Mouse (Mus musculus) stomach, postnatal 0 days (tissue): ENCODE measurements at regions not wholly inside any gene's neighbourhood (a gene's known extent, or its start where the extent isn't known, plus 50 kb on each side); places are given as distances from the start of the nearest gene placed in this dataset.
A peak's percentile ranks its signal among the peaks of the same experiment; 100 is the strongest.

Experiments used
- ATAC-seq: fragments of 200-750 bp; cut with Nextera tagmentation; 2 replicates; pipeline ENCODE4 v1.8.0; 2017; ENCODE audit not compliant: low FRiP score, low TSS enrichment
- DNase-seq: peaks from one replicate; pipeline ENCODE4 v3.0.0-alpha.2; 2016; ENCODE audit warnings: low spot score
- H3K27ac ChIP-seq: fragments of 300-500 bp; sonication (generic); replicated peaks from 2 replicates; pipeline ENCODE4 v1.5.1; 2014; ENCODE audit warnings: mild to moderate bottlenecking, control low read depth
- H3K27me3 ChIP-seq: fragments of 300-500 bp; sonication (generic); 2 replicates; pipeline ENCODE4 v1.6.1; 2014; ENCODE audit warnings: low read length; ENCODE audit not compliant: control insufficient read depth, insufficient read depth
- H3K36me3 ChIP-seq: fragments of 300-500 bp; sonication (generic); 2 replicates; pipeline ENCODE4 v1.6.1; 2014; ENCODE audit warnings: low read length, mixed read lengths; ENCODE audit not compliant: control insufficient read depth, insufficient read depth
- H3K4me1 ChIP-seq: fragments of 300-500 bp; sonication (generic); replicated peaks from 2 replicates; pipeline ENCODE4 v1.6.1; 2014; ENCODE audit warnings: antibody characterized with exemption; ENCODE audit not compliant: control insufficient read depth, insufficient read depth
- H3K4me2 ChIP-seq: fragments of 300-500 bp; sonication (generic); replicated peaks from 2 replicates; pipeline ENCODE4 v1.6.1; 2014; ENCODE audit warnings: low read depth, mild to moderate bottlenecking, control low read depth, moderate library complexity
- H3K4me3 ChIP-seq: fragments of 300-500 bp; sonication (generic); 2 replicates; pipeline ENCODE4 v1.5.1; 2014; ENCODE audit warnings: low read depth, low read length, control low read depth
- H3K9ac ChIP-seq: fragments of 300-500 bp; sonication (generic); 2 replicates; pipeline ENCODE4 v1.6.1; 2014; ENCODE audit warnings: mild to moderate bottlenecking, low read length, control low read depth, mixed read lengths
- H3K9me3 ChIP-seq: fragments of 300-500 bp; sonication (generic); 2 replicates; pipeline ENCODE4 v1.6.1; 2016; ENCODE audit warnings: low read length; ENCODE audit not compliant: control insufficient read depth
- CTCF ChIP-seq: IDR thresholded peaks from 2 replicates; pipeline ENCODE4 v1.5.1; 2016; ENCODE audit warnings: antibody characterized with exemption, low read depth, mild to moderate bottlenecking, moderate library complexity
- EP300 ChIP-seq: optimal IDR thresholded peaks from 2 replicates; pipeline ENCODE3; 2016; ENCODE audit warnings: antibody characterized with exemption
- WGBS: fragments of 180-500 bp; shearing (Covaris S2); extraction: QIAGEN DNeasy Blood & Tissue Kit; methylation state at CpG from one replicate; pipeline ENCODE4 v1.1.7; 2014; 5-methylcytosine and 5-hydroxymethylcytosine counted together

GRCm38 (mm10) chr9:41592101-41592500 lies 430.6 kb upstream of the Ubash3b start:
- DNase-seq: no peak
- H3K27ac ChIP-seq: no peak overlapping the region
- H3K4me1 ChIP-seq: no peaks in the 10 kb centered on the region; the same call in 1 of the 2 replicates
- TF ChIP-seq EP300: no peak
- no peak for TF ChIP-seq CTCF
- ATAC-seq: no peak
- 89% methylated on average over 1 of the region's 1 CpGs for WGBS
- H3K9ac ChIP-seq: no peak overlapping the region
- H3K27me3 ChIP-seq: no peaks in the 10 kb centered on the region
- no peaks in the 10 kb centered on the region; the same call in 1 of the 2 replicates for H3K36me3 ChIP-seq
- H3K9me3 ChIP-seq: no peaks in the 10 kb centered on the region
- H3K4me3 ChIP-seq: no peak overlapping the region
- no peak overlapping the region for H3K4me2 ChIP-seq

GRCm38 (mm10) chr9:41590164-41590563 lies 428.7 kb upstream of the Ubash3b start:
- TF ChIP-seq EP300 (no peak), CTCF (no peak)
- no peaks in the 10 kb centered on the region for H3K27me3 ChIP-seq
- no peaks in the 10 kb centered on the region; the same call in 1 of the 2 replicates for H3K36me3 ChIP-seq
- no peaks in the 10 kb centered on the region for H3K9me3 ChIP-seq
- no peak for ATAC-seq
- no peaks in the 10 kb centered on the region; the same call in 1 of the 2 replicates for H3K4me1 ChIP-seq
- DNase-seq: no peak
- no peak overlapping the region for H3K4me2 ChIP-seq
- no peak overlapping the region for H3K4me3 ChIP-seq
- 64% methylated on average over 4 of the region's 4 CpGs for WGBS
- H3K9ac ChIP-seq: no peak overlapping the region
- H3K27ac ChIP-seq: no peak overlapping the region

GRCm38 (mm10) chr9:41588466-41589425 lies 427.2 kb upstream of the Ubash3b start:
- H3K4me1 ChIP-seq: no peaks in the 10 kb centered on the region; the same call in 1 of the 2 replicates
- H3K4me3 ChIP-seq: no peak overlapping the region
- no peak overlapping the region for H3K9ac ChIP-seq
- DNase-seq: no peak
- 0 out of 2 replicates have a peak overlapping the region, but pooled peaks have one; percentile 20 for H3K27ac ChIP-seq
- WGBS: 53% methylated on average over 9 of the region's 9 CpGs
- no peaks in the 10 kb centered on the region; the same call in 1 of the 2 replicates for H3K36me3 ChIP-seq
- H3K27me3 ChIP-seq: no peaks in the 10 kb centered on the region
- H3K4me2 ChIP-seq: no peak overlapping the region
- TF ChIP-seq EP300 (no peak), CTCF (no peak)
- no peaks in the 10 kb centered on the region for H3K9me3 ChIP-seq
- no peak for ATAC-seq

GRCm38 (mm10) chr9:41587762-41588161 lies 426.3 kb upstream of the Ubash3b start:
- no peaks in the 10 kb centered on the region for H3K27me3 ChIP-seq
- TF ChIP-seq CTCF (peak; percentile 37; the same call in 1 of the 2 replicates), EP300 (no peak)
- H3K36me3 ChIP-seq: no peaks in the 10 kb centered on the region; the same call in 1 of the 2 replicates
- no peak for DNase-seq
- no peak overlapping the region for H3K4me3 ChIP-seq
- no peaks in the 10 kb centered on the region for H3K9me3 ChIP-seq
- no peak for ATAC-seq
- H3K4me1 ChIP-seq: no peaks in the 10 kb centered on the region; the same call in 1 of the 2 replicates
- whole genome bisulfite sequencing: 47% methylated on average over 4 of the region's 4 CpGs
- no peak overlapping the region for H3K9ac ChIP-seq
- H3K4me2 ChIP-seq: no peak overlapping the region
- H3K27ac ChIP-seq: no peak overlapping the region

- Histone ChIP-seq H3K4me2 (0 out of 2 replicates have a peak overlapping the region, but pooled peaks have one; percentile 6), H3K4me3 (no peak overlapping the region), H3K9ac (no peak overlapping the region), H3K27ac (no peak overlapping the region), H3K36me3 (no peaks in the 10 kb centered on the region; the same call in 1 of the 2 replicates), H3K27me3 (no peaks in the 10 kb centered on the region), H3K4me1 (no peaks in the 10 kb centered on the region; the same call in 1 of the 2 replicates), H3K9me3 (no peaks in the 10 kb centered on the region)
- ATAC-seq (no peak), DNase-seq (no peak)
- 71% methylated on average over 4 of the region's 4 CpGs for WGBS
- no peak for TF ChIP-seq EP300
- no peak for TF ChIP-seq CTCF
Observed at GRCm38 (mm10) chr9:41586966-41587570, 425.6 kb upstream of the Ubash3b start.
